Mouse (Mus musculus): ENCODE results near the gene Nfe2l1. TPM values are rescaled to one million over a fixed set of nuclear protein-coding genes. Genes with fewer than 3 reads are reported as not detected.
"Not testable (repeated sequence)": the region's sequence is repeated elsewhere in the genome, so short reads cannot be mapped to it uniquely, and the experiment has no call there.

The Nfe2l1 gene
- total RNA-seq, 2 experiments from 2014 or later: 108 to 115 TPM

- intact Hi-C loops (cut with DNase I): loop anchor here (5.0 kb wide), 1 partner anchor 75 kb away; no protein-coding TSS in a partner anchor
- no peak for DNase-seq
These were observed 42.9 kb downstream of the Nfe2l1 start for GRCm38 (mm10) chr11:96786731-96787450.

GRCm38 (mm10) chr11:96784847-96785246 lies 44.9 kb downstream of the Nfe2l1 start:
- intact Hi-C loops (cut with DNase I): loop anchor here (5.0 kb wide), 1 partner anchor 77 kb away; no protein-coding TSS in a partner anchor
- peak; percentile 86 for DNase-seq

DNA sequence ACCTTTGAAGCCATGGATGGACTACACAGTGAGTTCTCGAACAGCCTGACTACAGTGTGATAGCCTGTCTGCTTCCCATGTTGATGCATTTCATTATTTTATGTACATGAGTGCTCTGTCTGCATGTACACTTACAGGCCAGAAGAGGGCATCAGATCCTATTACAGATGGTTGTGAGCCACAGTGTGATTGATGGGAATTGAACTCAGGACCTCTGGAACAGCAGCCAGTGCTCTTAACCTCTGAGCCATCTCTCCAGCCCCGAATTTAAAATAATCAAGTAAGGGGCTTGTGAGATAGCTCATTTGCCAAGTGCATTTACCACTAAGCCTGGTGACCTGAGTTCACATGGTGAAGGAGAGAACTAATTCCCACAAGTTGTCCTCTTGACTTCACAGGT lies 48.3 kb downstream of the Nfe2l1 start:
- intact Hi-C loops (cut with DNase I): no loop called here

DNA sequence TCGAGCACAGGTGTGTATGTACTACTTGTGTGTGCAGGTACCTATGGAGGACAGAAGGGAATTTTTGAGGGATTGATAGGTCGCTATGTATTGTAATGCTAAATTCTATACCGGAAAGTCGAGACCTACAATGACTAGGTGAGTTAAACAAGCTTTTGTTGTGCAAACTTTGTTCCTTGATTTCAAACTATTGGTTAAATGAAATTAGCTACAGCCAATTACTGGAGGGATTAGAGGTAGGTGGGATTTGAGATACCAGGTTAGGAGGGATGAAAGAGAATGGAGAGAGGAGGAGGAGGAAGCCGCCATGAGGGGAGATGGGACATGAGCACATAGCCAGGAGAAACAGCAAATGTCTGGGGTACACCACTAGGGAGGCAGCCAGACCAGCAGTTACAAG lies 49.5 kb downstream of the Nfe2l1 start:
- no peak for DNase-seq
- intact Hi-C loops (cut with DNase I): no loop called here

More for the DNA sequence above, 48.3 kb downstream of the Nfe2l1 start:
- DNase-seq: no peak

- intact Hi-C loops (cut with DNase I): loop anchor here (5.0 kb wide), 1 partner anchor 496 kb away; the partner anchor contains the start of gene Hoxb8
- not testable (repeated sequence) for DNase-seq
These were observed 51.6 kb downstream of the Nfe2l1 start for GRCm38 (mm10) chr11:96778061-96778627.

- intact Hi-C loops (cut with DNase I): loop anchor here (5.0 kb wide), 1 partner anchor 495 kb away; the partner anchor contains the start of gene Hoxb8
- DNase-seq: peak; percentile 100
These were observed 52.5 kb downstream of the Nfe2l1 start, which contains the start of gene Snx11 for GRCm38 (mm10) chr11:96776968-96777962. Snx11 (minus strand) TSS chr11:96777559.

GRCm38 (mm10) chr11:96776068-96776467 lies 53.7 kb downstream of the Nfe2l1 start:
- no peak for DNase-seq
- intact Hi-C loops (cut with DNase I): loop anchor here (5.0 kb wide), 1 partner anchor 494 kb away; the partner anchor contains the start of gene Hoxb8

DNA sequence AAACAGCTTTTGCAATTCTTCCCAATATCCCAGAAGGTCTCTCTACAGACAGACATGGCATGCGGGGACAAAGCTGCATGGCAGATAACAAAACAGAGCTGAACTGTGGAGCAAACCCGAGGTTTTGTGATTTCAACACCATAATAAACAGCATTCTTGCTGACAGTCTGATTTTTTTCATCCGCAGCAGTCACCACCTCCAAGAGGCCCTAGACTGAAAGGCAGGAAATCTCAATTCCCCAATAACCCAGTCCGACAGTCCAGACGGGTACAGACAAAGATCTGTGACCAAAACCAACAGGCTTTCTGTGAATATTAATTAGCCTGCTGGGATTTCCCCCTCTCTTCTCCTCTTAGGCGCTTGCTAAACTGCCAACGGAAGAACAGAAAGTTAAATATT lies 54.1 kb downstream of the Nfe2l1 start:
- intact Hi-C loops (cut with DNase I): loop anchor here (5.0 kb wide), 1 partner anchor 493 kb away; the partner anchor contains the start of gene Hoxb8
- DNase-seq: no peak

DNA sequence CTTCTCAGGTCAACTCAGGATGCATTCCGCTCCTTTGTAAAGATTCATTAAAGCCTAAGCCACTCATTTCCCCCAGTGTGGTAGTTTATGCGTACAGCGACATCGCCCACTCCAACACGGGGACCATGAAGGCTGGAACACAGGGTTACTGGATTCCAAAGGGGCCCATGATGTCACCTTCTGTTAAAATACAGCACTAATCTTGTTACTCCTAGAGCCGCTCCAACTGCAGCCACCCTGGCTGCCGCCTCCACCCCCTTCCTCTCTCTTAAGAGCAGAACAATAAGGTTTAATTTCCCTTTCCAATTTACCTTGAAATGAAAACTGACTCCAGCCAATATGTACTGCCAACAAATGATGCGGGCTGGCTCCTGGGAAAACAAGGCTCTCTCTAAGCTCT lies 54.7 kb downstream of the Nfe2l1 start:
- intact Hi-C loops (cut with DNase I): loop anchor here (5.0 kb wide), 1 partner anchor 493 kb away; the partner anchor contains the start of gene Hoxb8

DNA sequence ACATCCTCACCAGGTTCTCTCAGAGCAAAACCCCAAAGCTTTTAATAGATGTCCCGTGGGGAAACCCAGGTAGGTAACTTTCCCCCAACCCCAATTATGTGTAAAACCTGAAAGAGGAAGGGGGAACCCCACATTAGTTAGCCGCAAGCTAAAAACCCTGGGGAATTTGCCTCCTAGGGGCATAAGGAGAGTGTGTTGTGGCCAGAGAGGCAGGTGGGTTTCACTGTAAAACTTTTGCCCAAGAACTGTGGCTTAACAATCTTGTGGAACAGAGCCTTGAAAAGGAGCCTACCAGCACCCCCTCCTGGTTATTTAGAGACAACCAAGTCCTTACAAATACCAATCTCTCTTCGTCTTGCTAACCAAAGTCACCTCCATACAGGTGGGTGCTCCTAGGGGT lies 55.2 kb downstream of the Nfe2l1 start:
- intact Hi-C loops (cut with DNase I): no loop called here
- DNase-seq: no peak

More for the DNA sequence above, 54.7 kb downstream of the Nfe2l1 start:
- no peak for DNase-seq

DNA sequence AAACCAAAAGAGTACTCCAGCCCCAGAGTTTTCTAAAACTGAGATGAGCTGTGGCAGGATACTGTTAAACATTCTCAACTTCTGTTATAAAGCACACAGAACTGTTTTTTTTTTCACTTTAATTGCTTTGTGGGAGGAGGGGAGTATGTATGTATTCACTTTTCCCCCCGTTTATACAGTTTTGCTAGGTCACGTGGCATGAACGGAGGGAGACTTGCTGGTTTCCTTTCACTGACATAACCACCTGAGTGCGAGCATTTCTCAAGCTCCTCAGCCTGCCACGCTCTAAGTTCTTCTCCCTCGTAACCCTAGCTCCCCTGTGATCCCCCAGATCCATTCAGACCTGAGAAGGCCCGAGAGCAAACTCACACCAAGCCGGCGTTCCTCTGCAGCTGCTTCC lies 57.4 kb downstream of the Nfe2l1 start:
- intact Hi-C loops (cut with DNase I): no loop called here
- no peak for DNase-seq

DNA sequence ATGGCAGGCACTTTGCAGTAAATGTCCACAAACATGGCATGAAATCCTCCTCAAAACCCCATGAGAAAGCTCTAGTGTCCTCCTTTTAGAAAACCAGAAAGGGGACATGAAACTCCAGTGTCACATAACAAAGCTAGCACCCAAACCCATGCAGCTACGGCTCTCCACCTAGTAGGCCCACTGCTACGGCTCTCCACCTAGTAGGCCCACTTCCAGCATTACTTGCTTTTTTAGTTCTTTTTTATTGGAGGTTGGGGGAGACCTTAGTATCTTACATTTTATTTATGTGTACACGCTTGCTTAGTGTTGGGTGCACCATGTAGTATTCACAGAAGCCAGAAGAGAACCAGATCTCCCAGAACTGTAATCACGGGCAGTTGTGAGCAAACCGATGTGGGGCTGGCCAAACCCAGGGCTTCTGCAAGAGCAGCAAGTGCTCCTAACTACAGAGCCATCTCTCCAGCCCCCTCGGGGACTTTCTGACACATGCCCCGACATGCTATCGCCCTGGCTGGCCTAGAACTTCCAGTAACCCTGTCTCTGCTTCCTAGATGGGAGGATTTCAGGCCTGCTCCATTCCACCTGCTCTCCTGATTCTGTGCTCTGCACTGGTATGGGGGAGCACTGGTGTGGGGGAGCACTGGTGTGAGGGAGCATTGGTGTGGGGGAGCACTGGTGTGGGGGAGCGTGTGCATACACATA lies 58.3 kb downstream of the Nfe2l1 start:
- DNase-seq: no peak
- intact Hi-C loops (cut with DNase I): no loop called here

DNA sequence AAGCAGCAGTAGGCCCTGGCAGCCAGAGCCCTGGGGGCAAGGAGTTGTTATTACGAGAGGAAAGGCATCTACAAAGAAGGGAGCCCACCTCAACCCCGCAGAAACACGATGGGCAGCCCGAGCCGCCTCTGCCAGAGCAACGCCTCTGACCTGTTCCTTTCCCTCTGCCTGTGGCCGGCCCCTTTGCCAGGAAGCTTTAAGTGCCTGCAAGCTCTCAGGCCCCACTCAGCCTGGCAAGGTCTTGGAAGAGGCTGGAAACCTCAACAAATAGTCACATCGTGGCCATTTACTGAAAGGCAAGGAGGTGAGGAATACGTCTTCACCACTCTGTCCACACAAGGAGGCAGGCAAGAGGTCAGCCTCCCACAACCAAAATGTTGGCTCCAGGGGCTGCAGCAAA lies 61.5 kb downstream of the Nfe2l1 start:
- DNase-seq: no peak
- intact Hi-C loops (cut with DNase I): no loop called here

Small RNAs within 50 kb of the gene (microRNA-seq; reads per million reads assigned to microRNA genes)
- 38.5 reads per million, percentile 42 among the genes with 10 or more reads in this experiment for gene Mir152

Other genes with a start within 250 kb of the Nfe2l1 start
- gene Snx11, start 52.4 kb downstream of the Nfe2l1 start, total RNA-seq (2021): 10 to 100 TPM; 46.3 to 50.4 TPM
- 10 to 100 TPM; 79.3 to 79.5 TPM for gene Cbx1, start 40.8 kb downstream of the Nfe2l1 start, total RNA-seq (2021)
- gene Copz2, start 19.9 kb upstream of the Nfe2l1 start, total RNA-seq (2021): 1 to 10 TPM; 4.1 to 5.9 TPM
- gene Cdk5rap3, start 86.5 kb upstream of the Nfe2l1 start, total RNA-seq (2021): 10 to 100 TPM; 63.3 to 65.4 TPM
- not detected for gene Prr15l, start 98.1 kb upstream of the Nfe2l1 start, total RNA-seq (2021)
- 10 to 100 TPM; 11.7 to 15.1 TPM for gene Pnpo, start 114.0 kb upstream of the Nfe2l1 start, total RNA-seq (2021)
- gene Sp2, start 153.0 kb upstream of the Nfe2l1 start, total RNA-seq (2021): 10 to 100 TPM in 1 of 2 experiments, 1 to 10 TPM in 1; 9.5 to 11.5 TPM
- 1 to 10 TPM in 1 of 2 experiments, under 1 TPM in 1; 0.92 to 1.1 TPM for gene Sp6, start 183.4 kb upstream of the Nfe2l1 start, total RNA-seq (2021)
- 1 to 10 TPM; 5.5 to 7.3 TPM for gene Scrn2, start 200.0 kb upstream of the Nfe2l1 start, total RNA-seq (2021)
- 1 to 10 TPM; 1.0 to 1.5 TPM for gene Lrrc46, start 211.4 kb upstream of the Nfe2l1 start, total RNA-seq (2021)
- gene Mrpl10, start 211.6 kb upstream of the Nfe2l1 start, total RNA-seq (2021): 10 to 100 TPM; 45.1 to 49.7 TPM
- 10 to 100 TPM; 15.3 to 18.4 TPM for gene Osbpl7, start 220.7 kb upstream of the Nfe2l1 start, total RNA-seq (2021)